Mouse (Mus musculus): ENCODE measurements around the gene Cenpo. TPM values are rescaled to one million over a fixed set of nuclear protein-coding genes. Genes with fewer than 3 reads are reported as not detected.
"Not testable (repeated sequence)": the region's sequence is repeated elsewhere in the genome, so short reads cannot be mapped to it uniquely, and the experiment has no call there.

Gene Cenpo
- total RNA-seq (2022): 10 to 100 TPM in 3 of 4 experiments, 1 to 10 TPM in 1; 8.3 to 15.3 (median 12.2) TPM

- DNase-seq: peak; percentile 96
Measured at GRCm38 (mm10) chr12:4233572-4234508, at the start of gene Cenpo, which contains the start of gene Ptrhd1. Gene Cenpo (minus strand): TSS chr12:4234294. Gene Ptrhd1 (plus strand): TSS chr12:4234027.

GRCm38 (mm10) chr12:4279878-4280277, 45.8 kb upstream of the Cenpo start:
- no peak for DNase-seq

GRCm38 (mm10) chr12:4278978-4279755, 45.1 kb upstream of the Cenpo start:
- no peak for DNase-seq

- DNase-seq: no peak
Measured at GRCm38 (mm10) chr12:4271078-4271477, 37.0 kb upstream of the Cenpo start.

- no peak for DNase-seq
Measured at GRCm38 (mm10) chr12:4267765-4268164, 33.7 kb upstream of the Cenpo start.

GRCm38 (mm10) chr12:4252742-4253655, 18.9 kb upstream of the Cenpo start:
- DNase-seq: no peak

- no peak for DNase-seq
Measured at GRCm38 (mm10) chr12:4249786-4250185, 15.7 kb upstream of the Cenpo start.

GRCm38 (mm10) chr12:4245742-4246141, 11.6 kb upstream of the Cenpo start:
- DNase-seq: no peak

GRCm38 (mm10) chr12:4243805-4244204, 9.7 kb upstream of the Cenpo start:
- DNase-seq: no peak

GRCm38 (mm10) chr12:4240281-4240680, 6.2 kb upstream of the Cenpo start:
- not testable (repeated sequence) for DNase-seq

- DNase-seq: no peak
Measured at GRCm38 (mm10) chr12:4237481-4237880, 3.4 kb upstream of the Cenpo start.

GRCm38 (mm10) chr12:4232777-4233176, 1.3 kb downstream of the Cenpo start:
- no peak for DNase-seq

GRCm38 (mm10) chr12:4230156-4230555, 3.9 kb downstream of the Cenpo start:
- no peak for DNase-seq

- peak; percentile 77 for DNase-seq
Measured at GRCm38 (mm10) chr12:4212908-4213307, 21.2 kb downstream of the Cenpo start.

GRCm38 (mm10) chr12:4211174-4211573, 22.9 kb downstream of the Cenpo start:
- DNase-seq: no peak

- no peak for DNase-seq
Measured at GRCm38 (mm10) chr12:4209196-4209595, 24.9 kb downstream of the Cenpo start.

- no peak for DNase-seq
Measured at GRCm38 (mm10) chr12:4208405-4209133, 25.5 kb downstream of the Cenpo start.

GRCm38 (mm10) chr12:4206106-4206505, 28.0 kb downstream of the Cenpo start:
- no peak for DNase-seq

GRCm38 (mm10) chr12:4202206-4202605, 31.9 kb downstream of the Cenpo start:
- no peak for DNase-seq

- no peak for DNase-seq
Measured at GRCm38 (mm10) chr12:4201454-4202200, 32.5 kb downstream of the Cenpo start.

GRCm38 (mm10) chr12:4199271-4199670, 34.8 kb downstream of the Cenpo start:
- DNase-seq: no peak
